Mouse (Mus musculus): ENCODE results near the gene Ovca2.

Gene Ovca2

DNA sequence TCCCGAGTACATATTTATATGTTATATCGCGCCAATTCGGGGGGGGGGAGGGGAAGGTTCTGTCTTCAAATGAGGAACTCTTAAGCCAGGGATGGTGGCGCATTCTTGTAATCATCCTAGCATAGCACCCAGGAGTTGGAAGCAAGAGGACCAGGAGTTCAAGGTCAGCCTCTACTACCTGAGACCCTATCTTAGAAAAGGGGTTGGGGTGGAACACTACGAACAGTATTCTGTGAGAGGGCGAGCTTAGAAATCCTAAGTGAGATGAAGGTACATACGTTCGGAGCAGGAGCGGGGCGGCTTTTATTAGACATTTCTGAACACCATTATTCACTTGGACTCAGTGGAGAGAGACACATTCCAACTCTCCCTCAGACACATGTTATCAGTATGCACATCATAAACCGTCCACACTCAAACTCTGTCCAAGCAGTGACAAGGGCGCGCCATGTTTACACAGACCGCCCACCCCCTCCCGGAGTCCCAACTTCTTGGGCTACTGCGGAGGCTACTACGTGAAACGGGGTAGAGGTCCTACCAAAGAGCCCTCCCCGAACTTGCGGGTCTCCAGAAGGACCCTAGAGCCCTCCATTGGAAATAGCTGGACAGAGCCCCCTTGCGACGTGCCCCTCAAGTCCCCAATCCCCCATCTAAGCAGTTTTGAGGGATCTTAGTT lies 9.1 kb downstream of the Ovca2 start, which contains the start of gene Hic1:
Hic1 (minus strand) TSS at position 115 of the 676 bp plus-strand sequence.
- DNase-seq, result peak; percentile 45 to 51

DNA sequence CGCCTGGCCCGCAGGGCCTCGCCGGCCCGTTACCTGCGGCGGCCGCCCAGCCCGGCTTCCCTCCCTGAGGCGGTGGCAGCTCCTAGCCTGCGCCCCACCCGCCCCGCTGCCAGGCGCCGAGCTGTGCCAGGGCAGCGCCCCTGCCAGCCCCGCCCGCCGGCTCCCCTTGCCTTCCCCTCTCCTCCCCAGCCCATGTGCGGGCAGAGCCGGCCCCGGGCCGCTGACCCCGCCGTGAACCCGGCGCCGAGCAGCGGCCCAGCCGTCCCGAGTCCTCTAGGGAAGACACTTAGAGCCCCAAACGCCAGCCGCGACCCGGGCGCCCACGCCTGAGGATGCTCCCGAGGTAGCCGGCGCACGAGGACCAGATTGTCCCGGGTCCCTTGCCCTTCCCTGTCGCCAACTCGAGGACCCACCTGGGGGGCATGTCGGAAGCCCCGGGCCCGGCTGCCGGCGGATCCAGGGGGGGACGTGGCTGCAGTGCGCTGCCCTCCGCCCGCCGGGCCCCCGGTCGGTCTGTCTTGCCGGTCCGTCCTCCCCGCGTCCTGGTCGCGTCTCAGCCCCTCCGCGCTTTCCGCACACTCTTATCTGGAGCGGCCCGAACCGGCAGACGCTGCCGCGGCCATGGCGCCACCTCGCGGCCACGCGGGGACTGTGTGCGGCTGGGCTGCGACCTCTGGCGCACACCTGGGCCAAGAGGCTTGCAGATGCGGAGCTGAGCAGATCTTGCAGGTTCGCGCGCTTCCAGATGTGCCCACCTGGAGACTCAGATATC lies 9.9 kb downstream of the Ovca2 start:
- peak; percentile 87 to 91 for DNase-seq

DNA sequence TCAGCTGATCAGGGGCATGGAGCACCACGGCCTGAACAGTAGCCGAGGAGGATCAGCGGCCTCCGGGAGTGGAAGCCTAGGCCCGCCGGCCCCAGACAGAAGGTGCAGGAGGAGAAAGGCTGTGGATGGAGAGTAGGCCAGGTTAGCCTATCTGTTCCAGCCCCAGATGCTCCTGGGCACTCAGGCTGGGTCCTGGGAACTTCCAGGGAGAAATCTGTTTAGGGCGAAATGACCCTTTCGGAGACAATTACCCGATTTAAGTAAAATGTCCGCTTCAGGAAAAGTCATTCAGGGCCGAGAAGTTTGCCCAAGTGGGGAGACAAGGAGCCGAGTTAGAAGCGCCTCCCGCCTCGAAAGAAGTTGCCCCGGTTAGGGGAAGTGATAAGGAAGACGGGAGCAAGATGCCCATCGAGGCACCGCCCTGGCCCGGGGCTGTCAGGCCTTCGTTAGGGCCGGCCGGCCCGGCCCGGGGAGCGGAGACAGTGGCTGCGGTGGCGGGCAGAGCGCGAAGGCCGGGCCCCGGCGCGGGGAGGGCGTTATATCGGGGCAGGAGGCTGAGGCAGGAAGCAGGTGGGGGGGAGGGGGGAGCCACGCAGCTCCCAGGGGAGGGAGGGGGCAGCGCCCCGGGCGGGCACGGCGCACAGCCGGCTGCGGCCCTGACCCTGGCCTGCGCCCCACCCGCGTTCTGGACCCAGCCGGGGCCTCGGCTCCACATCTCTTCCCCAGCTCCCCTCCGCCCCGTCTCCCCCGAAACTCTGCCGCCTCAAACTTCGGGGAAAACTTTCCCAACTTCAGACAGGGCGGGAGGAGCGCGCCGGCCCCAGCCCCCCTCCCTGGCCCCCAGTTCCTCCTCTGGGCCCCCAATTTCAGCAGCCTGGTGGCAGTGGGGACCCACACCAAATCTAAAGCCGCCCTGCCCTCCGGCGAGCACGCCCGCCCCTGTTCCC lies 10.7 kb downstream of the Ovca2 start:
- DNase-seq, result peak in 1 of 2 experiments; percentile 30

DNA sequence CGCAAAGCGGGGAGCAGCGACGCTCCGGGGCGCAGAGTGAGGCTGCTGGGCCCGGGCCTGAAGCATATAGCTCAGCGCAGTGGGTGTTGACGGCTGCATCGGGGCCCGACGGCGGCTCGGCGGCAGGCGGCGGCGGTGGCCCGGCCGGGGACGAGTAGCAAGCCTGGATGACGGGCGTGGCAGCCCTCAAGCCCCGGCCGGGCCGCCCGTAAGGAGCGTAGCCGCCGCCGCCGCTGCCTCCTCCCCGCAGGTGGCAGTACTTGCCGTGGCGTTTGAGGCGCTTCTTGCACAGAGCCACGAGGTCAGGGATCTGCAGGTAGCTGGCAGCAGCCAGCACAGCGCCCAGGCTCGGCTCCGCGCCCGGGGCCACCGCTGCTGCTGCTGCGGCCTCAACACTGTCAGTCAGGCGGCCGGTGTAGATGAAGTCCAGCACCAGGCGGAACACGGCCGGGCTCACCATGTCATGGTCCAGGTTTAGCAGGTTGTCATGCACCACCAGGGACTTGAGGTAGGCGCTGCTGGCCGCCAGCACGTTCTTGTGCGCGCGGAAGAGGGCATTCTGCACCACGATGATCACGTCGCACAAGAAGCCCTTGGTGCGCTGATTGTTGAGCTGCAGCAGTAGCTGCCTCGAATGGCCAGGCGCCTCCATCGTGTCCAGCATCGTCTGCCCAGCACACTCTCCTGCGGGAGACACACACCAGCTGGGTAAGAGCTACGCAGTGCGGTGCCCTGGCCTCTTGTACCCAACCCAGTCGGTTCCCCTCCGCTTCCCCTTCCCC lies 11.6 kb downstream of the Ovca2 start:
- peak; percentile 55 to 57 for DNase-seq

DNA sequence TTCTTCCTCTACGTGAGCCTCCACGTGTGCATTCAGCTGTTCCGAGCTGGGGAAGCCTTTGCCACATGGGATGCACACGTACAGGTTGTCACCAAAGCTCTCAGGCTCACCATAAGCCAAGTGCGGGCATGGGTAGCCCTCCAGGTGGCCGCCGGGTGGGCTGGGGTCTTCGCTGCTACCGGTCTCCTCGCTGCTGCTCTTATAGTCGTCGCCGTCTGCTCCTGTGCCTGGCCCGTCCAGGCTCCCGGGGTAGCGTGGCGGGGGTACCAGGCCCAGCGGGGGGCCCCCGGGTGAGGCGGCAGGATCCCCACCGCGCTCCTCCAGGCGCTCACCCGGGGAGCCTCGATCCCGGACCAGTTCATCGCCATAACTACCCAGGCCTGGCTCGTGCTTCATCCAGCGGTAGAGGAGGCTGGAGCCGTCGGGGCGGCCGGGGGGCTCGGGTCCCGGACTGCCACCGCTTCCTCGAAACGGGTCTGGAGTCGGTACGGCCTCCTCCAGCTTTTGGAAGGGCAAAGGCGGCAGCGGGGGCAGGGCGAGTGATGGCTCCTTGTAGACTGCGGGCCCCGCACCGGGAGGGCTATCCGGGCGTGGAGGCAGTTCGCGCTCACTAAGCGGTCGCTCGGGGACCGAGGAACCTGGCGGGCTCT lies 12.3 kb downstream of the Ovca2 start:
- DNase-seq, result peak; percentile 28 to 41

DNA sequence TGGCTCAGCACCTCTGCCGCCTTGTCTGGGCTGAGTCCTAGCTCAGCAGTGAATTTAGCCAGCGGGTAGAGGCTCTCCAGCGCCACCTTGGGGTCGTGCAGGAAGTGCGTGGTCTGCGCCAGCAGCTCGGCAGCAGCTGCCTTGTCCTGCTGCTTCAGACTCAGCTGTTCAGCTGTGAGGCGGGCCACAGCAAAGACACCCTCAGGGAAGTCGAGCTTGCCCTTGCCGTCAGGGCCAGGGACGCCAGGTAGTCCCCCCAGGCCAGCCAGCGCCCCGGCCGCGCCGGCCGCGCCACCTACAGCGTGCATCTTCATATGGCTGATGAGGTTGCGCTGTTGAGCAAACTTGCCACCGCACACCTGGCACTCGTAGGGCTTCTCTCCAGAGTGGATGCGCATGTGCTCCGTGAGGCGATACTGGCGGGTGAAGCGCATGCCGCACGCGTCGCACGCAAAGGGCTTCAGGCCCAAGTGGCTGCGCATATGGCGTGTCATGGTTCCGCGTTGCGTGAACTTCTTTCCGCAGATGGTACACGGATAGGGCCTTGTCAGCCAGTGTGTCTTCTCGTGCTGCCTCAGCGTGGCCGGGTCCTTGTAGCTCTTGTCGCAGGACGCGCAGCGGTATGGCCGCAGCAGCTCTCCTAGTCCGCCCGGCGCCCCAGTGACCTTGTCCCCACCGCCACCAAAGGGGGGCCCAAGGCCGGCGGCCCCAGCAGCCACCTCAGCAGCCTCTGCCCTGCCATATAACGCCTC lies 13.0 kb downstream of the Ovca2 start:
- DNase-seq, result peak; percentile 76 to 77

DNA sequence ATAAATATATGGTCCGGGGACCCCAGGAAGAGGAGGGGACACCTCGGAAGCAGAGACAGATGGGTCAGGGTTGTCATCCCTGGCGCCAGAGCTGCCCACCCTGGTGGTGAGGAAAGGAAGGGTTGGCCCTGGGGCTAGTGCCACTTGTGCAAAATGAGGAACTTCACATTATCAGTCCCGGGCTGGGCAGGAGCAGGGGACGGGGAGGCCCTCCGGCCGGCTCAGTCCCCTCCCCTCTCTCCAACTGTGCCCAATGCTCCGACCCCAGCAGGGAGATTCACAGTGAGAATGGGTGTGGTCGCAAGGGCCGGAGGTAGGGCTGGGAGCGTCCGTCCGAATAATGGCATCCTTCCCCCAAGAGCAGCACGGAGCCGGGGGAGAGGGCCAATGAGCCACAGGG lies 13.9 kb downstream of the Ovca2 start:
- peak in 1 of 2 experiments; percentile 32 for DNase-seq

DNA sequence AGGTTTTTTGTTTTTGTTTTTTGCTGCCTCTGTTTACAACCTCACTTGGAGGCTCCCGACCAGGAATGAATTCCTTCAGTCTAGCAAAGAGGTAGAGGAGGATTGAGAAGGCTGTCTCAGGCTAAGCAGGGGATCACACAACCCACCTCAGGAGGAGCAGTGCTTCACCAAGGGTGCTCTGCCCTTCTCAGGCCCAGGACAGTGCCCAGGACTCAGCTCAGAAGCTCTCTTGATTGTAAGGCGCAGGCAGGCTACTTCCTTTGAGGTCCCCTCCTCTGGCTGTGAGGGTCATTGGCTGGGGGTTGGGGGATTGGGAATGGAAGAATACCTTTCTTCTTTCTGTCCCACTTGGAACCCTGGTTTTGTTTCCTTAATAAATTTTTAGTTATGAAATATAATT lies 14.6 kb downstream of the Ovca2 start:
- no peak for DNase-seq

DNA sequence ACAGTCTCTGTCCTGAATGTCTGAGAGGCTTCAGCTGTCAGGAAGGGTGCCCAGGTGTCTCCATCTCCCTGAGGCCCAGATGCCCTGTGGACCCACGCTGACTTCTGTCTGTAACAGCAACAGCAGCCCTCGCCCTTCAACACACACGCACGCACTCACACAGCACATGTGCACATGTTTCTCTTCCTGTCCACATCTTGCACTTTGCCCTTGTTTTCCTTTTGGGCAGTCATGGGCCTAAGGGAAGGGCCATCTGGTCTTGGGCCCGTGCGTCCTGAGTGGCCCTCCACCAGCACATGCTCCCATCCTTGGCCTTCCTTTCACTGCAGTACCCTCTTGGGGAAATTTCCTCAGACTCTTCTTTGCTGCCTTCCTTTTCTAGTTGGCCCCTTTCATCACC lies 15.3 kb downstream of the Ovca2 start:
- DNase-seq, result no peak

DNA sequence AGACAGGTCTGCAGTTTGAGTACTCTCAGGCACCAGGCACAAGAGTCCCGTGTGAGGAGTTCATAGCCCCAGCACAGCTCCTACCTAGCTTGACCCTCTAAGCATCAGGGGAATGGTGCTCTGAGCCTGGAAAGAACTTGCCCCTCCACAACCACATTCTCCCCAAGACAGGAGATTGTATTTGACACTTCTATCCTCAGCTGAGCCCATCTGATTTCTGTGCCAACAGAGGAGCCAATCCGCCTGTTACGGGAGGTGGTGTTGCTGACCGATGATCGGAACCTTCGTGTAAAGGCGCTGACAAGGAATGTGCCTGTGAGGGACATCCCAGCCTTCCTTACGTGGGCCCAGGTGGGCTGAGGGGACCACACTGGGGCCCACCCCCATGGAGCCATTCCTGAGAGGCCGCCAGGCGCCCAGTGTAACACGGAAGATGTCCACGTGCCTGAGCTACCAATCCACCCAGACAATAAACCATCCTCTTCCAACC lies 16.0 kb downstream of the Ovca2 start:
- DNase-seq, result no peak

DNA sequence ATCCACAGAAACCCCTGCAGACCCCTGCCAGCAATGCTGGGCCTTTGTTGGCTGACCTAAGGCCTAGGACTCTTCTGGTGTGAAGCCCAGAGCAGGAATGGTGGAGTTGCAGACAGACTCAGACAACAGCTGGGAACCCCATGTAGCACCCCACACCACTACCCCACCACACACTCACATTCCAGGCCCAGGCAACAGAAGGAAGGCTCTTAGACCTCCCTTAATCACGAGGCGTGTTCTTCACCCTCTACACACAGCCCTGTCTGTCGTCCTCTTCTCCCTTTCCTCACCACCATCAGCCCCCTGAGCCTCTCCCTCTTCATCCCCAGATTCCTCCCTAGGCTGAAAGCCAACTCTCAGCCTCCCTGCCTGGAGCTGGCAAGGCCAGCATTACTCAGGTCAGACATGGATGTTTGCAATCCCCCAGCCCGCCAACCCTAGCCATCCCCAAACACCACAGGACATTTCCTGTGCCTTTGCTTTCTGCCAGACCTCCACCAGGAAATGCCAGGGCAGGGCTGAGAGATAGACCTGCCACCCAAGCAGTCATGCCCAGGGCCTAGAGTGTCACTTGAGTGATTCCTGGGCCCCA lies 17.1 kb downstream of the Ovca2 start:
- peak; percentile 55 to 69 for DNase-seq

DNA sequence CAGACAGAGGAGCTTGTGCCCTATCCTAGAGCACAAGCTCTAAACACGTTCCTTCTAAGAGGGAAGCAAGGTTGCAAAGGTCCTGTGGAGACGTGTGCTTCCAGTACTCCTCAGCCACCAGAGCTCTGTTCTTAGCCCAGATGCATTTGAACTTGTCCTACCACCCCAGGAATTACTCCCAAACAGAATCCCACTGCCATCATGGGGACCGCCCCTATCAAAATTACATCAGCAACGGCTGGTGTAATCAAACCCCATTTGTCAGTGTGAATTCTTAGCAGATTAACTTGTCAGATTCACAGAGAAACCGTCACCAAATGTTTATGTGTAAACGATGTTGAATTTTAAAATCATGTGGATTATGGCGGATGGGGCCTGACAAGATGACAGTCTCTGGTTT lies 17.7 kb downstream of the Ovca2 start:
- no peak for DNase-seq

DNA sequence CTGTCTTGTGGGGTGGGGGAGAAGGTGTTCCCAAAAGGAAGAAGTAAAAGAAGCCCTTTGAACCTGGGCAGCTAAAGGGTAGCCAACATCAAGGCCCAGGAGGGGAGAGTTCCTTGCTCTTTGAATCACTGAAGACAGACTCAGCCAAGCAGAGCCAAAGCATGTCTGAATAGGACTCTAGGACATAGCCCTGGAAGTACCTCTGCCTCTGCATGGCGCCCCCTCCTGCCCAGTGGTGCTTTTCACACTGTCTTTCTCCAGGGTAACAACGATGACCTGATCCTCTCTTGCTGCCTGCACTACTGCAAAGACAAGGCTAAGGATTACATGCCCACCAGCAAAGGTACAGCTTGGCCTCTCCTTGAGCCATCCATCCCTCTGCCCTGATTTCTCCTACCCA lies 19.1 kb downstream of the Ovca2 start:
- DNase-seq, result peak in 1 of 2 experiments; percentile 38

DNA sequence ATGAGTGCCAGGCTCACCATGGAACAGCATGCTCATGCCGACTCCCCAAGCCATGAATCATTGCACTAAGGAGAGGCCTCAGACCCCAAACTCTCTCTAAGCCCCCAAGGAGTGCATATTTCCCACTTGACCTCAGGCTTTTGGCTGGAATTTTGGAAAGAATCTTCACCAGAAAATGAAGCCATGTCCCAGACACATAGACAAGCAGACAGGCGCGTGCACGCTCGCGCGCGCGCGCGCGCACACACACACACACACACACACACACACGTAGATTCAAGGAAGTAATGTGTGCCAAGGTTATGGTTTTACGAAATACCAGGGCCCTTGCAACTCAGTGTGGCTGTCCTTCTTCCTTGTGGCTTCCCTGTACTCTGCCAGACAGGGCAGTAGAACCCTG lies 20.2 kb downstream of the Ovca2 start:
- DNase-seq, result no peak

DNA sequence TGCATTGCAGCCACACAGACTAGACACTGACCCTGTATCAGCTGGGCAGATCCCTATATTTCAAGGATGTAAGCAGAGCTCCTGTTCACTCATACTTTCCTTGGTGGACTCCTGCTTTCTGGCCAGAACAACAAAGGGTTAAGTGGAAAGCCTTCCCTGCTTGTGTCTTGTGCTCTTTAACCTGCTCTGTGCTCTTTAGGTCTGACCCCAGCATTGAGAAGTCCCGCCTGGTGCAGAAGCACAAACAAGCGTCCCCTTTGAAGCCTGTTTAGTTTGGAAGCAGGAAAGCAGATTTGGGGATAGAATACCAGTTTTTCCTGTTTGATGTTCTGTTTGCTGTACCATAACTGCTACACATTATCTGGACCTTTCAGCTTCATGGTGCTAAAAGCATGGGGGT lies 20.7 kb downstream of the Ovca2 start:
- DNase-seq, result no peak

DNA sequence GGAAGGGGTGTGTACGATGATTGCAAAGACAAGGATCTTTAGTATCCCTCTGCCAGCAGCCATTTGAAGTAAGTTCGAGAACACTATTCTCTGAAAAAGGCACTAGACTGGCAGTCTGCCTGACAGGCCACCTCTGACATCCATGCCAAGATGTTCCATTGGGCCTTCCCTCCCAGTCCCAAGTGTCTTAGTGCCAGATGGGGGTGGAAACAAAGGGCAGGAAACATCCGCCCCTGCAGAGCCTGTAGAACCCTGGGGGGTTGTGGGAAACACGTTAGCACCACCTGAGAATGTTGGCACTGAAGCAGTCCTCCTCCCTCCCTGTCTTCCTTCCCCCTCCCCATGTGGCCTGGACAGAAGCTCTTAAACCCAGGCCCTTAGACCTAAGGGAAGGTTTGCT lies 21.6 kb downstream of the Ovca2 start:
- peak in 1 of 2 experiments; percentile 21 for DNase-seq

DNA sequence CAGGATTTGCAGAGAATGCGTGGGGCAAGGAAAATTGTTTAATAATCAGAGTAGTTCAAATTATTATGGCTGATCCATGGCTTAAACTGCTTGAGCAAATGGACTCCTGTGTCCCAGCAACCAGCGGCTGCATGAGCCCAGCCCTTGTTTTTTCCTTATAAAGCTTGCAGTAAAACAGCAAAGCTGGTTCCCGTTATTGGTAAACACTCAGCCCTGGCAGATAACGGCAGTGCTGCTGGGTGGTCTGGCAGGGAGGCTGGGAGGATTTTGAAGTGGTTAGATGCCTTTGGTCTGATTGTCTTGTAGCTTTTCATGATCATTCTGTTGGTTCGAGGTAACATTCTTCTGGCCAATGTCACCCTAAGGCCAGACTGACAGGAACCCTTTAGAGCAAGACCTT lies 22.2 kb downstream of the Ovca2 start:
- peak in 1 of 2 experiments; percentile 37 for DNase-seq

DNA sequence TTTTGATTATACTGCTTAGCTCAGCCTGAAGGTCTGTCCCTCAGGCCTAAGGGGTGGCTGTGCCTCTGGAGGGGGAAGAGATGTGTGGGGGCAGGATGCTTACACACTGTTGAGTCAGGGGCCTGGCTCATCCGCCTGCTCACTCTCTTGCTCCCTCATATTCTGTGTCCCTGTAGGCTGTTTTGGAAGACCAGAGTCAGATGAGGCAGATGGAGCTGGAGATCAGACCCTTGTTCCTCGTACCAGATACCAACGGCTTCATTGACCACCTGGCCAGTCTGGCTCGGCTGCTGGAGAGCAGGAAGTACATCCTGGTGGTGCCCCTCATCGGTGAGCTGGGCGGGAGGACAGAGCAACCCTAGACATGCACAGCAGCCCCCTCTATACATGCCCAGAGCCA lies 22.6 kb downstream of the Ovca2 start:
- DNase-seq, result peak; percentile 34

DNA sequence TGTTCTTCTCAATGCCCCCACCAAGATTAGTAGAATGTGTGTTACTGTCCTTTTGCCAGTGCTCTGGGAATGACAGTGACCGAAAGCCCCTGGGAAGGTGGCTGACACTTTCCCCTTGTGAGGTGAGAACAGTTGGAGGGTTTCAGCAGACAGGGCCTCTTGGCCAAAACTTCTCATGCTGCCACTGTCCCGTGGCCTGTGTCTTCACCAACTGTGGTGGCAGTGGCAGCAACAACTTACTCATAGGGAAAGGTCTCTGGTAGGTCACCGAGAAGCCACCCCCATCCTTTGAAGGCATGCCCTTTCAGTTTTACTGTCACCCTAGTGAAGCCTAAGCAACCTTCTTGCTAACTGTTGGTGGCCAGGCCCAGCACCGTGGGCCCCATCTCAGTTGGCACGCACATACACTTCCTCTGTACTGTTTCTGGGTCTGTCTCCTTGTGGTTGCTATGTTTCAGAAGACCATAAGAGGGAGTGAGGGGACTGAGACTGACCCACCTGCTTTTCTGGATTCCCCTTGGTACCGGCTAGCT lies 24.5 kb downstream of the Ovca2 start:
- DNase-seq, result peak in 1 of 2 experiments; percentile 30
